Mouse (Mus musculus) CH12.LX (cell line): Measurements from ENCODE around the gene Enpp1. TPM values are rescaled to one million over a fixed set of nuclear protein-coding genes. Genes with fewer than 3 reads are reported as not detected.

Source experiments
- DNase-seq: peaks from one replicate; pipeline ENCODE4 v3.0.0-alpha.2; 2013; ENCODE audit errors: extremely low read depth
- H3K27ac ChIP-seq: 2 replicates; pipeline ENCODE4 v1.5.1; 2012; ENCODE audit warnings: low read depth, mild to moderate bottlenecking, control low read depth, moderate library complexity; ENCODE audit not compliant: insufficient read depth
- H3K27me3 ChIP-seq: replicated peaks from 2 replicates; pipeline ENCODE3; 2012; ENCODE audit warnings: inconsistent platforms
- H3K36me3 ChIP-seq, 2 experiments: replicated peaks in 1 of 2; 2 replicates each; pipeline versions ENCODE3 to v1.6.1; 2012; ENCODE audit warnings: inconsistent platforms in 1 of 2, low read length in 1 of 2, mild to moderate bottlenecking in 1 of 2, mixed read lengths in 1 of 2, moderate library complexity in 1 of 2; ENCODE audit not compliant: control insufficient read depth in 1 of 2, insufficient read depth in 1 of 2
- H3K4me1 ChIP-seq, 2 experiments: 2 replicates each; pipeline ENCODE4 v1.6.1; 2012; ENCODE audit warnings: inconsistent platforms in 1 of 2, moderate library complexity in 1 of 2; ENCODE audit not compliant: insufficient read depth in 2 of 2, control insufficient read depth in 1 of 2
- H3K4me2 ChIP-seq: 2 replicates; pipeline ENCODE4 v1.6.1; 2012; ENCODE audit warnings: low read depth, mild to moderate bottlenecking, control low read depth; ENCODE audit not compliant: poor library complexity, insufficient read depth, severe bottlenecking
- H3K4me3 ChIP-seq, 3 experiments: fragments of 150-350 bp in 1 of 3; sonication (generic) in 1 of 3; replicated peaks in 1 of 3; 2 replicates each; pipeline versions ENCODE3 to v1.5.1; 2011 to 2012; ENCODE audit warnings: low read depth in 2 of 3, low read length in 2 of 3, mild to moderate bottlenecking in 2 of 3, moderate library complexity in 2 of 3, control low read depth in 1 of 3, improper control_type of control experiment in 1 of 3, inconsistent platforms in 1 of 3, mixed read lengths in 1 of 3; ENCODE audit not compliant: poor library complexity in 1 of 3
- H3K79me2 ChIP-seq: replicated peaks from 2 replicates; pipeline ENCODE4 v1.6.1; 2012; ENCODE audit warnings: mild to moderate bottlenecking, moderate library complexity; ENCODE audit not compliant: control insufficient read depth, poor library complexity, insufficient read depth, severe bottlenecking; ENCODE audit errors: extremely low read depth
- H3K9ac ChIP-seq: 2 replicates; pipeline ENCODE4 v1.6.1; 2012; ENCODE audit warnings: low read depth, mild to moderate bottlenecking, control low read depth, moderate library complexity; ENCODE audit not compliant: insufficient read depth
- H3K9me3 ChIP-seq: replicated peaks from 2 replicates; pipeline ENCODE3; 2012; ENCODE audit warnings: low read length, inconsistent platforms, mixed read lengths
- BHLHE40 ChIP-seq: IDR thresholded peaks from 2 replicates; pipeline ENCODE4 v1.6.1; 2011; ENCODE audit warnings: mild to moderate bottlenecking, low read depth, low read length, improper control_type of control experiment
- CTCF ChIP-seq, 2 experiments: IDR thresholded peaks in 1 of 2; conservative IDR thresholded peaks in 1 of 2; 2 replicates each; pipeline ENCODE4 v1.5.1; 2011 to 2012; ENCODE audit warnings: low read depth in 2 of 2, low read length in 2 of 2, improper control_type of control experiment in 1 of 2, inconsistent platforms in 1 of 2, mild to moderate bottlenecking in 1 of 2, moderate library complexity in 1 of 2
- E2F4 ChIP-seq: IDR thresholded peaks from 2 replicates; pipeline ENCODE4 v1.6.1; 2011; ENCODE audit warnings: low read depth, low read length, improper control_type of control experiment; ENCODE audit not compliant: insufficient replicate concordance
- HCFC1 ChIP-seq: IDR thresholded peaks from 2 replicates; pipeline ENCODE4 v1.6.1; 2012; ENCODE audit warnings: low read depth, mild to moderate bottlenecking, inconsistent platforms, low read length, improper control_type of control experiment
- JUND ChIP-seq: conservative IDR thresholded peaks from 2 replicates; pipeline ENCODE4 v1.6.1; 2011; ENCODE audit warnings: low read depth, low read length, improper control_type of control experiment
- MAFK ChIP-seq: IDR thresholded peaks from 2 replicates; pipeline ENCODE4 v1.6.1; 2011; ENCODE audit warnings: low read length, improper control_type of control experiment; ENCODE audit not compliant: insufficient replicate concordance
- NELFE ChIP-seq: IDR thresholded peaks from 2 replicates; pipeline ENCODE4 v1.6.1; 2011; ENCODE audit warnings: low read depth, low read length, improper control_type of control experiment
- NRF1 ChIP-seq: IDR thresholded peaks from 2 replicates; pipeline ENCODE4 v1.6.1; 2014; ENCODE audit warnings: low read depth, mild to moderate bottlenecking, inconsistent platforms, low read length, improper control_type of control experiment, moderate library complexity
- RAD21 ChIP-seq: IDR thresholded peaks from 2 replicates; pipeline ENCODE4 v1.6.1; 2011; ENCODE audit warnings: low read depth, mild to moderate bottlenecking, low read length, improper control_type of control experiment, moderate library complexity
- SIN3A ChIP-seq: IDR thresholded peaks from 2 replicates; pipeline ENCODE4 v1.6.1; 2012; ENCODE audit warnings: low read length, improper control_type of control experiment, inconsistent platforms
- SMC3 ChIP-seq: IDR thresholded peaks from 2 replicates; pipeline ENCODE4 v1.6.1; 2011; ENCODE audit warnings: low read depth, low read length, improper control_type of control experiment
- ZC3H11A ChIP-seq: IDR thresholded peaks from 2 replicates; pipeline ENCODE4 v1.6.1; 2012; ENCODE audit warnings: low read depth, mild to moderate bottlenecking, inconsistent platforms, low read length, improper control_type of control experiment
- dilution Hi-C: fragments of 300-500 bp; cut with MboI; formaldehyde crosslinking; loops from 2 replicates; pipeline ENCODE4 v1.14.3; 2020; ENCODE audit warnings: low sequenced_read_pairs; ENCODE audit not compliant: extremely low pct_unique_long_range_greater_than_20kb, extremely low pct_ligation_motif_present
- in situ Hi-C: fragments of 300-500 bp; cut with MboI; formaldehyde crosslinking; loops from 3 replicates; pipeline ENCODE4 v1.14.3; 2019; ENCODE audit warnings: low sequenced_read_pairs, low pct_ligation_motif_present, low pct_unique_long_range_greater_than_20kb, mixed read lengths
- polyA plus RNA-seq: library from polyadenylated mRNA; unstranded; fragments of >175 nt; gene quantifications from 2 replicates; pipeline ENCODE4 v1.2.1, GENCODE M21; 2012; ENCODE audit warnings: low read depth; ENCODE audit not compliant: insufficient read length
- total RNA-seq, 2 experiments: library from RNA; depleted of rRNA; stranded (reverse); fragments of 300-350 nt in 1 of 2; fragments of >200 nt in 1 of 2; gene quantifications; 2 replicates each; pipeline ENCODE4 v1.2.3; 2012 to 2014

Gene Enpp1
- total and polyA plus RNA-seq, 3 experiments: 0.58 to 2.8 (median 0.87) TPM

- no peak overlapping the region for H3K27ac ChIP-seq
- in situ Hi-C loops: no loop called here
Observed at GRCm38 (mm10) chr10:24592318-24592717, 119.6 kb downstream of the Enpp1 start.

GRCm38 (mm10) chr10:24591741-24592140 lies 120.2 kb downstream of the Enpp1 start:
- peaks cover 2 to 11% of the 10 kb centered on the region in 2 experiments; a peak in 3 of 4 replicates for H3K4me1 ChIP-seq
- H3K4me3 ChIP-seq: no peak overlapping the region
- no peaks in the 10 kb centered on the region for H3K9me3 ChIP-seq
- in situ Hi-C loops: no loop called here
- no peaks in the 10 kb centered on the region for H3K79me2 ChIP-seq
- DNase-seq: no peak
- H3K27me3 ChIP-seq: no peaks in the 10 kb centered on the region
- no peak overlapping the region for H3K9ac ChIP-seq
- no peaks in the 10 kb centered on the region for H3K36me3 ChIP-seq
- dilution Hi-C loops: no loop called here
- H3K4me2 ChIP-seq: no peak overlapping the region
- TF ChIP-seq ZC3H11A: no peak
- TF ChIP-seq BHLHE40: 0 out of 2 replicates have a peak, but pooled peaks have one; percentile 25
- TF ChIP-seq, all 38 proteins: peak for 1
- H3K27ac ChIP-seq: no peak overlapping the region

More at GRCm38 (mm10) chr10:24592318-24592717, 119.6 kb downstream of the Enpp1 start:
- Histone ChIP-seq H3K9ac (no peak overlapping the region), H3K36me3 (no peaks in the 10 kb centered on the region), H3K79me2 (no peaks in the 10 kb centered on the region), H3K4me2 (no peak overlapping the region), H3K9me3 (no peaks in the 10 kb centered on the region), H3K4me3 (no peak overlapping the region), H3K4me1 (peaks cover 2 to 11% of the 10 kb centered on the region in 2 experiments; a peak in 3 of 4 replicates), H3K27me3 (no peaks in the 10 kb centered on the region)
- dilution Hi-C loops: no loop called here
- DNase-seq: no peak
- TF ChIP-seq SIN3A: no peak
- no peak for TF ChIP-seq NRF1
- no peak for TF ChIP-seq NELFE
- TF ChIP-seq E2F4: no peak
- no peak for TF ChIP-seq JUND
- 0 out of 2 replicates have a peak, but pooled peaks have one; percentile 58 for TF ChIP-seq MAFK

DNA sequence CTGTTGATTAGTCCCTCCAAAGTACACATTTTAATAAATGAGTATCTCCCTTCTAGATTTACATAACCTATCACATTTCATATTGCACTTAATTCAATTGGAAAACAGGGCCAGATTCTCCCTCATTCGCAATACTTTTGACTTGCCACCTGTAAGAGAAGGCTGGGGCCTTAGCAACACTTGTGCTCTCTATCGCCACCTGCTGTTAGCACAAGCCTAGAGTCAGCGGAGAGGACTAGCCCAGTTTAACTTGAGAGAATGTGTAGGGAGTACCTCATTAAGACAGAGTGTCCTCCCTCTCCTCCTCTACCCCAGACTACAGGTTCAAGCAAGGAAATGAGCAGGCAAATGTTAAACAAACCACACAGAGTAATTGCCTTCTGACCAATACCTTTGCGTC lies 120.8 kb downstream of the Enpp1 start:
- no peaks in the 10 kb centered on the region for H3K27me3 ChIP-seq
- peak; percentile 82 for TF ChIP-seq SMC3
- no peak for TF ChIP-seq HCFC1
- peak; percentile 51 for TF ChIP-seq RAD21
- peak; percentile 85 to 89 for TF ChIP-seq CTCF (conservative IDR thresholded peaks at IDR 0.05 in 1 of 2, IDR thresholded peaks at IDR 0.05 in 1 of 2; ENCODE audit: low read depth in 2 of 2, low read length in 2 of 2)
- H3K9me3 ChIP-seq: no peaks in the 10 kb centered on the region
- H3K4me3 ChIP-seq: no peak overlapping the region
- in situ Hi-C loops (no loop called here), dilution Hi-C loops (no loop called here)
- H3K36me3 ChIP-seq: no peaks in the 10 kb centered on the region
- H3K4me2 ChIP-seq: no peak overlapping the region
- peaks cover under 1 to 11% of the 10 kb centered on the region in 2 experiments; a peak in 3 of 4 replicates for H3K4me1 ChIP-seq
- H3K9ac ChIP-seq: no peak overlapping the region
- DNase-seq: peak; percentile 82
- H3K27ac ChIP-seq: no peak overlapping the region
- H3K79me2 ChIP-seq: no peaks in the 10 kb centered on the region
